ENCODE assay signal across 11 mouse cellular contexts in the genomic region with DNA sequence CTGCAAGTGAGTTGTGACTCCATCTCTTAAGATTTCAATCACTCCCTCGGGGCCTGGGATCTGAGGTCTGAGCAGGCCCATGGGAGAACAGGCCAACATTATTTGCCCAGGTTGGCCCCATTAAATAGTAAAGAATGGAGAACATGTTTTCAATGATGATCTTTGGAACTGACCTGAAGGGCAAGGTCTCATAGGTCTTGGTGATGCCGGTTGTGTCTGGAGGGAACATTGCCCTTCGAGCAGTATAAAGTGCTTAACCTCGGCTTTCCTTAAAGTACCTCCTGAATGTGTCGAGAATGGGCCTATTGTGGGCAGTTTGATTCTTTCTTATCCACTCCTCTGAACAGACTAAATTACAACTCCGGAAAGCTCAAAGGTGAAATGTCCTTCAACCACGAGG.
"Had no signal": no experiment of that assay in that cellular context is flagged by ENCODE, and none has a peak within 500 bp of the region (broad histone marks: within the 10 kb centered on the region; RNA-seq: fewer than 3 reads in every experiment).

No protein-coding gene starts in this region.

- H3K4me2 ChIP-seq: liver, embryonic 11.5 days; liver, embryonic 13.5 days; liver, embryonic 15.5 days had no signal

- H3K9me3 ChIP-seq: heart, embryonic 13.5 days; heart, embryonic 15.5 days; hindbrain, embryonic 13.5 days; hindbrain, embryonic 15.5 days; kidney, embryonic 15.5 days; limb, embryonic 13.5 days; limb, embryonic 15.5 days; liver, embryonic 13.5 days; liver, embryonic 15.5 days had no signal

- H3K27ac ChIP-seq: heart, adult 2 months; heart, embryonic 13.5 days; heart, embryonic 15.5 days; hindbrain, embryonic 15.5 days; kidney, embryonic 15.5 days; limb, embryonic 13.5 days; limb, embryonic 15.5 days; liver, embryonic 13.5 days; liver, embryonic 15.5 days had no signal

- H3K9ac ChIP-seq: heart, embryonic 15.5 days; hindbrain, embryonic 13.5 days; hindbrain, embryonic 15.5 days; kidney, embryonic 15.5 days; limb, embryonic 13.5 days; limb, embryonic 15.5 days; liver, embryonic 13.5 days; liver, embryonic 15.5 days had no signal

- DNase-seq: liver, embryonic 13.5 days had no signal

- H3K36me3 ChIP-seq: heart, embryonic 13.5 days; heart, embryonic 15.5 days; hindbrain, embryonic 13.5 days; hindbrain, embryonic 15.5 days; kidney, embryonic 15.5 days; limb, embryonic 13.5 days; limb, embryonic 15.5 days; liver, embryonic 13.5 days; liver, embryonic 15.5 days had no signal

- H3K4me3 ChIP-seq: heart, adult 2 months; hindbrain, embryonic 13.5 days; liver, embryonic 13.5 days; liver, embryonic 15.5 days had no signal

- H3K4me1 ChIP-seq: heart, embryonic 15.5 days; hindbrain, embryonic 15.5 days; limb, embryonic 13.5 days; liver, embryonic 13.5 days had no signal

- H3K27me3 ChIP-seq: heart, embryonic 13.5 days; heart, embryonic 15.5 days; hindbrain, embryonic 15.5 days; kidney, embryonic 15.5 days; limb, embryonic 15.5 days; liver, embryonic 13.5 days; liver, embryonic 15.5 days had no signal
